Comparison of ENCODE assay signal across 12 mouse cellular contexts in the genomic region with DNA sequence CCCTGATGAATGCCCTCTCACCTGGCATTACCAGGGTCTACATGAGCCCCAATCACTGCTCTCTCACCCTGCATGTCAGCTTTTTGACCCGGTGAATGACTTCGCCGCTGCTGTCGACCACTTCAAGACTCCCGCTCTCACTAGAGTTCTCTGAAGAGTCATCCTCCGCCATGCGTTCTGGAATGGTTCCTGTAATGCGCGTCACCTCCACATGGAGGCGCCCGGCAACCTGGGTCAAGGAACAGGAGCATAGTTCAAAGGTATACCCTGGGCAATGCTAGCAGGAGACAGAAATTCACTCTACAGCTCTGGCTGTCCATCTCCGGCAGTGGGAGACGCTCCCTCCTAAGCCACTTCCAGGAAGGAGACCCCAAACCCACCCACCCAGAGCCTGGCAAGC.
A peak's percentile ranks its signal among the peaks of the same experiment; 100 is the strongest.
DNase-seq lines count a peak whose midpoint lies in the region; ATAC-seq and TF ChIP-seq lines count a peak whose summit lies in the region.
"Had no signal": no experiment of that assay in that cellular context is flagged by ENCODE, and none has a peak within 500 bp of the region (broad histone marks: within the 10 kb centered on the region; RNA-seq: fewer than 3 reads in every experiment).

No protein-coding gene starts in this region.

- CTCF ChIA-PET in Patski (lab: Charles Lee) = no interaction called here

- H3K27ac ChIP-seq in limb, embryonic 11.5 days (replicated peaks; ENCODE audit: low read depth, low read length) = no peak overlapping the region
- H3K27ac ChIP-seq in limb, embryonic 10.5 days = no peak overlapping the region

- no peak overlapping the region for H3K9ac ChIP-seq in limb, embryonic 11.5 days (ENCODE audit: low read length)
- H3K9ac ChIP-seq: forebrain, postnatal 0 days had no signal

- H3K9me3 ChIP-seq in limb, embryonic 11.5 days (ENCODE audit: control insufficient read depth, low read length) = no peaks in the 10 kb centered on the region
- no peaks in the 10 kb centered on the region for H3K9me3 ChIP-seq in limb, embryonic 10.5 days (replicated peaks)

- peak; percentile 21 for TF ChIP-seq CTCF in Patski (IDR thresholded peaks at IDR 0.05)

- peak; percentile 38 to 39 for DNase-seq in cerebellum, postnatal 10 days
- no peak for DNase-seq in cerebellum, postnatal 36 days
- DNase-seq in limb, embryonic 11.5 days (ENCODE audit: low spot score) = peak; percentile 49
- DNase-seq in limb, embryonic 10.5 days (ENCODE audit: low spot score) = no peak
- DNase-seq in Patski (ENCODE audit: low read depth, low spot score) = no peak
- DNase-seq in mesoderm, embryonic 11.5 days (ENCODE audit: low read depth, low spot score) = peak; percentile 12
- no peak for DNase-seq in layer of hippocampus, postnatal 25 days (ENCODE audit: extremely low spot score in 1 of 2, low spot score in 1 of 2)
- no peak for DNase-seq in urinary bladder, adult 2 months (ENCODE audit: low spot score)
- DNase-seq: forebrain, postnatal 0 days; left cerebral cortex, postnatal 4 days; midbrain, embryonic 14.5 days; spleen, adult 18-20 months had no signal

- no peaks in the 10 kb centered on the region for H3K36me3 ChIP-seq in limb, embryonic 11.5 days (ENCODE audit: control insufficient read depth, insufficient read depth, low read length)
- peaks cover 61% of the 10 kb centered on the region for H3K36me3 ChIP-seq in limb, embryonic 10.5 days

- no peak for ATAC-seq in limb, embryonic 11.5 days (ENCODE audit: insufficient number of reproducible peaks, low FRiP score, low TSS enrichment, low read depth)
- no peak for ATAC-seq in Patski
- ATAC-seq: forebrain, postnatal 0 days had no signal

- POLR2A ChIA-PET in Patski (lab: Charles Lee) = no interaction called here

- no peak overlapping the region for H3K4me3 ChIP-seq in limb, embryonic 11.5 days (ENCODE audit: low read depth, low read length)
- no peak overlapping the region for H3K4me3 ChIP-seq in limb, embryonic 10.5 days

- in situ Hi-C loops in Patski (cut with MboI; ENCODE audit: low pct_unique_long_range_greater_than_20kb) = loop anchor here (10.0 kb wide), 1 partner anchor 119 kb away; no protein-coding TSS in a partner anchor

- no peaks in the 10 kb centered on the region for H3K4me1 ChIP-seq in limb, embryonic 11.5 days (ENCODE audit: control insufficient read depth, insufficient read depth, low read length)
- no peaks in the 10 kb centered on the region for H3K4me1 ChIP-seq in limb, embryonic 10.5 days

- no peaks in the 10 kb centered on the region for H3K27me3 ChIP-seq in limb, embryonic 11.5 days (ENCODE audit: control insufficient read depth, insufficient read depth, low read length)
- no peaks in the 10 kb centered on the region for H3K27me3 ChIP-seq in limb, embryonic 10.5 days (ENCODE audit: low read depth, poor library complexity, severe bottlenecking)
- no peaks in the 10 kb centered on the region for H3K27me3 ChIP-seq in Patski

- 80% methylated on average over 13 of the region's 13 CpGs for WGBS in limb, embryonic 11.5 days
- 74% methylated on average over 13 of the region's 13 CpGs for WGBS in limb, embryonic 10.5 days

- H3K4me2 ChIP-seq in limb, embryonic 11.5 days (ENCODE audit: low read depth, severe bottlenecking) = no peak overlapping the region

Comparison
In these comparisons a context has a peak if more than half of its experiments do, and no peak if none do; other contexts are left out.
1. DNase-seq: peak in cerebellum, postnatal 10 days (2 of 2), limb, embryonic 11.5 days (single experiment) and mesoderm, embryonic 11.5 days (single experiment); none in cerebellum, postnatal 36 days (0 of 2), limb, embryonic 10.5 days (single experiment), Patski (single experiment), layer of hippocampus, postnatal 25 days (0 of 2) and urinary bladder, adult 2 months (single experiment).